Mouse (Mus musculus): ENCODE measurements around the gene Scarb1.

Gene Scarb1

DNA sequence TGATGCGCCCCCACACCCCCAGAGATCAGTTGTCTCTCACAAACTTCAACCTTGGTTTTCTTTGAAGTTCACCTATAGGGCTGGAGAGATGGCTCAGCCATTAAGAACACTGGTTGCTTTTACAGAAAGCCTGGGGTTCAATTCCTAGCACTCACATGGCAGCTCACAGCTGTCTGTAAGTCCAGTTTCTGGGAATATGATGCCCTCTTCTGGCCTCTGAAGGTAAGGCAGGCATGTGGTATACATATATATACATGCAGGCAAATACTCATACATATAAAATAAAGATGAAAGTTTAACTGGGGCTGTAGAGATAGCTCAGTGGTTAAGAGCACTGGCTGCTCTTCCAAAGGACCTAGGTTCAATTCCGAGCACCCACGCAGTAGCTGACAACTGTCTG, 105.5 kb downstream of the Scarb1 start:
- no peak for DNase-seq (ENCODE audit: low spot score)

- no peak for DNase-seq (ENCODE audit: low spot score)
These were observed 106.5 kb downstream of the Scarb1 start for GRCm38 (mm10) chr5:125234399-125234798.

DNA sequence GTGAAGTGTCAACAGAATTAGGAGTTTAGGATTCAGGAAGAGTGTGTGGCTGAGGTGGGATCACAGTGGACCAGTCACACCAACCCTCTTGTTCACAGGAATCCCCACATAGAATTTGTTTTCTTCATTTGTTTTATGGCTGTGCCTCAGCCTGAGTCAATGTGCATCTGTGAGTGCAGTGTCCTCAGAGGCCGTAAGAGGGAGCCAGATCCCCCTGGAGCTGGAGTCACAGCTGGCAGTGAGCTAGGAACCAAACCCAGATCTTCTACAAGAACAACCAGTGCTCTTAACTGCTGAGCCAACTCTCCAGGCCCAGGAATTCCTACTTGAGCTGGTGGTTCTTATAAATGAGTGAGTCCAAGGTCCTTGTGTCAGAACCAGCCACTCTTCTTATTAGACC, 107.4 kb downstream of the Scarb1 start:
- DNase-seq (ENCODE audit: low spot score): no peak

GRCm38 (mm10) chr5:125232443-125232979, 108.4 kb downstream of the Scarb1 start:
- no peak for DNase-seq (ENCODE audit: low spot score)

DNA sequence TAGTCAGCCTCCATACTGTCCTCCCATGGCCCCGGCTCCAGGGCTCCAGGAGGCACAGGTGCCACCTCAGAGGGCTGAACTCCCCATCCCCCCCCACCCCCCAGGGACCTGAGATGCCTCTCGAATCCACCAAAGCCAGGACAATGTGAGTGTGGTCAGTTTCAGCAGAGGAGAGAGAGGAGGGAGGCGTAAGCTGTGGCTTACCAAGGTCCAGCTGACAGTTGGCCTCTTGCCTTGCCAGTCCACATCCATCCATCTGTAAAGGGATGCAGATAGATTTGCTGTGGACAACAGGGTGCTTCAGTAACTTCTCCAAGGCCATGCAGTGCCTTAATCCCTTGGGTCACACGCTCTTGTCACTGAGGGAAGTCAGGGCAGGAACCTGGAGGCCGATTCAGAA, 110.4 kb downstream of the Scarb1 start:
- no peak for DNase-seq (ENCODE audit: low spot score)

- no peak for DNase-seq (ENCODE audit: low spot score)
These were observed 111.8 kb downstream of the Scarb1 start for GRCm38 (mm10) chr5:125229097-125229496.

DNA sequence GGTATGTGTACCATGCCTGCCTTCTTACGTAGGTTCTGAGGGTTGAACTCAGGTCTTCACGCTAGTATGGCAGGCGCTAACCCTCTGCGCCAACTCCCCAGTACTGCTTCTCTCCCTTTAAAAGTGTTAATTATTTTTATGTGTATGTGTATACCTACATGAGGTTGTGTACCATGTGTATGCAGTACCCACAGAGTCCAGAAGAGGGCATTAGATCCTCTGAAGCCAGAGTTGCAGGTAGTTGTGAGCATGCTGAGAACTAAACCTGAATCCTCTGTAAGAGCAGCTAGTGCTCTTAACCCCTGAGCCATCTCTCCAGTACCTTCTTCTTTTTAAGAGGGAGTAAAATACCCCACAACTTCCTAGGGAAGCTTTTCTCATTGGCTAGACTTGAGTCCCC, 113.2 kb downstream of the Scarb1 start:
- no peak for DNase-seq (ENCODE audit: low spot score)
